Mouse (Mus musculus): Measurements from ENCODE around the gene Fam131c. TPM values are rescaled to one million over a fixed set of nuclear protein-coding genes. Genes with fewer than 3 reads are reported as not detected.

Fam131c gene
- polyA plus RNA-seq, 1 experiment from 2014 or later: 0.43 TPM

GRCm38 (mm10) chr4:141357811-141358210, 10.2 kb upstream of the Fam131c start:
- ATAC-seq (ENCODE audit: insufficient number of reproducible peaks, insufficient read depth, low FRiP score, low TSS enrichment, low read depth): no peak
- Histone ChIP-seq H3K36me3 (no peaks in the 10 kb centered on the region), H3K4me2 (no peak overlapping the region), H3K27me3 (peaks cover 3% of the 10 kb centered on the region; the same call in 1 of the 2 replicates), H3K4me1 (replicated peaks) (peaks cover 17% of the 10 kb centered on the region), H3K27ac (no peak overlapping the region), H3K9ac (replicated peaks) (no peak overlapping the region), H3K4me3 (replicated peaks) (no peak overlapping the region), H3K9me3 (no peaks in the 10 kb centered on the region)

DNA sequence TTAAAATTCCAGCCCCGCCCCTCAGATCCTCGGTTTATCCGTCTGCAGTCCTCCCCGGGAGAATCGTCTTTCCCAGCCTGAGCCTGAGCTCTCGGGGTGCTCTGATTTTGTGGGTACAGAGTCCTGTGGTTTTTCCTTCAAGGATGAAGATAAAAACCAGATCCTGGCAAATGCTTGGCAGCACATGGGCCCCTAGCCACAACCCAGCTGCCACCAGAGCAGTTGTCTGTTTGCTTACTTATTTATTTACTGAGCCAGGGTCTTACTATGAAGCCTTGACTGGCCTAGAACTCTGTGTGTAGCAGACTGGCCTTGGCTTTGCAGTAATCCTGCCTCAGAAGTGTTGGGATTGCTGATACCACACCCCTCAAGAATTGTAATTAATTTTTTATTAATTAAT, 8.8 kb upstream of the Fam131c start:
- Histone ChIP-seq H3K4me3 (replicated peaks) (no peak overlapping the region), H3K4me2 (no peak overlapping the region), H3K36me3 (no peaks in the 10 kb centered on the region), H3K27ac (no peak overlapping the region), H3K4me1 (replicated peaks) (peaks cover 17% of the 10 kb centered on the region; the same call in 1 of the 2 replicates), H3K9ac (replicated peaks) (no peak overlapping the region), H3K9me3 (no peaks in the 10 kb centered on the region), H3K27me3 (peaks cover 12% of the 10 kb centered on the region)
- WGBS: 84% methylated on average over 6 of the region's 6 CpGs
- no peak for ATAC-seq (ENCODE audit: insufficient number of reproducible peaks, insufficient read depth, low FRiP score, low TSS enrichment, low read depth)

DNA sequence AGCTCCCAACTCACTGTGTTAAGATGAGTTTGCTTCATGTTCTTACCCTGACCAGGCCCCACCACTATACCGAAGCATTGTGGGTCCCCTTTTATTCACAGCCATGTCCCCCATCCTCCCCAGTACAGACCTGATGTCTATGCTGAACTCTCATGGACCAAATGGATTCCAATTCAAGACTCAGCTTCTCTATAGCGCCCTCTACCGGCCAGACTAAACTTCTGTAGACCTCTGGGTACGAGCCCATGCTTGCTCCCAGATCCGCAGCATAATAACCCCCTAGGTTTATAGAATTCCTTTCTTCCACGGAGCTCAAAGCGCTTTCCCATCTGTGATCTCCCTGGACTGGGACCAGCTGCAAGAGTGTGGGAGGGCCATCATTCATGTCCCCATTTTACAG, 7.2 kb upstream of the Fam131c start:
- Histone ChIP-seq H3K4me1 (replicated peaks) (peaks cover 17% of the 10 kb centered on the region; the same call in 1 of the 2 replicates), H3K4me2 (no peak overlapping the region), H3K4me3 (replicated peaks) (no peak overlapping the region), H3K9me3 (no peaks in the 10 kb centered on the region), H3K36me3 (no peaks in the 10 kb centered on the region), H3K27ac (no peak overlapping the region), H3K27me3 (peaks cover 28% of the 10 kb centered on the region), H3K9ac (replicated peaks) (no peak overlapping the region)
- WGBS: 27% methylated on average over 7 of the region's 7 CpGs
- ATAC-seq (ENCODE audit: insufficient number of reproducible peaks, insufficient read depth, low FRiP score, low TSS enrichment, low read depth): no peak

GRCm38 (mm10) chr4:141362937-141363548, 5.0 kb upstream of the Fam131c start:
- Histone ChIP-seq H3K4me1 (replicated peaks) (peaks cover 21% of the 10 kb centered on the region; the same call in 1 of the 2 replicates), H3K9ac (replicated peaks) (no peak overlapping the region), H3K36me3 (no peaks in the 10 kb centered on the region), H3K27ac (no peak overlapping the region), H3K9me3 (no peaks in the 10 kb centered on the region), H3K27me3 (peaks cover 50% of the 10 kb centered on the region), H3K4me2 (no peak overlapping the region), H3K4me3 (replicated peaks) (no peak overlapping the region)
- no peak; the same call in 1 of the 2 replicates for ATAC-seq (ENCODE audit: insufficient number of reproducible peaks, insufficient read depth, low FRiP score, low TSS enrichment, low read depth)
- WGBS: 28% methylated on average over 11 of the region's 11 CpGs

DNA sequence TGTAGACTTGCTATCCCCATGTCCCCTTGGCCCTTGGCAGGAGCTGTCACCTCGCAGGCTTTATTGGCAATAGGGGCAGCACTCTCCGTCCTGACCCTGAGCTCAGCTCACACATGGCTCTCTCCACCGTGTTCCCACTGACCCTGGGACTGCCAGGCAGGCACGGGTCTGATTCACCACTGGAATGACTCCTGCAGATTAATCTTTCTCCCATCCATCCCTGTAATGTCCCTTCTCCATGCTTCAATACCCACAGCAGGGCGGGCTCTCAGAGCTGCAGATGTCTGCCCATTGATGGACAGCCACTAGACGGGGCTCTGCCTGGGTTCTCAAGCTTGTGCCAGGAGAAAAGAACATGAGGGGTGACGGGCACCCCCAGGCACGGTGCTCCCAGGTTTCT, 2.9 kb upstream of the Fam131c start:
- Histone ChIP-seq H3K27ac (no peak overlapping the region), H3K4me3 (replicated peaks) (no peak overlapping the region), H3K27me3 (peaks cover 70% of the 10 kb centered on the region), H3K4me2 (no peak overlapping the region), H3K9ac (replicated peaks) (no peak overlapping the region), H3K36me3 (no peaks in the 10 kb centered on the region), H3K4me1 (replicated peaks) (peaks cover 15% of the 10 kb centered on the region), H3K9me3 (no peaks in the 10 kb centered on the region)
- no peak for ATAC-seq (ENCODE audit: insufficient number of reproducible peaks, insufficient read depth, low FRiP score, low TSS enrichment, low read depth)
- 56% methylated on average over 8 of the region's 8 CpGs for WGBS

DNA sequence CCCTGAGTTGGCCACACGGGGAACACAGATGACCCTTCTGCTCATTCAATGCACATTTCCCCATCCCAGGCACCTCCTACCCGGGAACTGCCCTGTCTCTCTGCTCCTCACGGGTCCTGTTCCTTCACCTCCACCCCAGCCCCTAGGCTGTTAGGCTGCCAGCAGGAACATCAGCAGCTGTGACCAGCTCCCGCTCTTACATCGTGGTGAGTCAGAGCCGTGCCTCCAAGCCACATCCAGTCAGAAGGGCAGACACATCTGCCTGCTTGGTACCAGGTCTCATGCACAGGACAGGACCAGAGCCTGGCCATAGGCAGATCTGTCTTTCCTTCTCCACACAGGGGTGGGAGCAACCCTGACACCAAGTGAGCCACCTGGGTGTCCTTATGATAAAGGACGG, 2.1 kb upstream of the Fam131c start:
- Histone ChIP-seq H3K9me3 (no peaks in the 10 kb centered on the region), H3K27me3 (peaks cover 76% of the 10 kb centered on the region), H3K4me3 (replicated peaks) (no peak overlapping the region), H3K4me2 (no peak overlapping the region), H3K27ac (no peak overlapping the region), H3K4me1 (replicated peaks) (peaks cover 15% of the 10 kb centered on the region), H3K36me3 (no peaks in the 10 kb centered on the region), H3K9ac (replicated peaks) (no peak overlapping the region)
- ATAC-seq (ENCODE audit: insufficient number of reproducible peaks, insufficient read depth, low FRiP score, low TSS enrichment, low read depth): no peak
- WGBS: 43% methylated on average over 7 of the region's 7 CpGs

DNA sequence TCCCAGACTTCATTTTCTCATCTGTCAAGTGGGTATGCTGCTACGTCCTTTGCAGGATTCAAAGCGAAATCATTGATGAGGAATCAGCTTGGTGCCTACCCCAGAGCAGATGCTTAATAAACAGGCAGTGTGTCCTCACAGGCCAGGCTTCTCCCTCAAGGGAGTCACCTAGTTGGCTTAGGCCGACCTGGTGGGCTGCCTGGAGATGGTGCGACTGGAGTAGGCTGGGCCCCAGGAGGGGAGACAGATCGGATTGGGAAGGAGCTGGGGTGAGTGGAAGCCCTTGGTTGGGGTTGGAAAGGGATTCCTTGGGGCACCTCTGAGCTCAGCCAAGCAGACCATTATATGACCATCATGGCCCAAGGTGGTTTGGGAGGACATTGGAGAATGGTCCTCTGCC, 4.4 kb downstream of the Fam131c start:
- no peak for ATAC-seq (ENCODE audit: insufficient number of reproducible peaks, insufficient read depth, low FRiP score, low TSS enrichment, low read depth)
- no peak overlapping the region for H3K4me3 ChIP-seq (replicated peaks)
- no peak overlapping the region for H3K9ac ChIP-seq (replicated peaks)
- peaks cover 32% of the 10 kb centered on the region for H3K27me3 ChIP-seq
- H3K9me3 ChIP-seq: no peaks in the 10 kb centered on the region
- H3K36me3 ChIP-seq: no peaks in the 10 kb centered on the region
- peaks cover 11% of the 10 kb centered on the region for H3K4me1 ChIP-seq (replicated peaks)
- H3K27ac ChIP-seq: no peak overlapping the region
- no peak overlapping the region for H3K4me2 ChIP-seq
- 88% methylated on average over 5 of the region's 5 CpGs for WGBS

GRCm38 (mm10) chr4:141379674-141380073, 11.7 kb downstream of the Fam131c start:
- Histone ChIP-seq H3K9ac (replicated peaks) (0 out of 2 replicates have a peak overlapping the region, but pooled peaks have one; percentile 18), H3K4me3 (replicated peaks) (no peak overlapping the region), H3K36me3 (no peaks in the 10 kb centered on the region), H3K27me3 (peaks cover 52% of the 10 kb centered on the region), H3K4me2 (no peak overlapping the region), H3K4me1 (replicated peaks) (peaks cover 19% of the 10 kb centered on the region), H3K27ac (no peak overlapping the region), H3K9me3 (no peaks in the 10 kb centered on the region)
- ATAC-seq (ENCODE audit: insufficient number of reproducible peaks, insufficient read depth, low FRiP score, low TSS enrichment, low read depth): no peak
- WGBS: 68% methylated on average over 8 of the region's 8 CpGs

DNA sequence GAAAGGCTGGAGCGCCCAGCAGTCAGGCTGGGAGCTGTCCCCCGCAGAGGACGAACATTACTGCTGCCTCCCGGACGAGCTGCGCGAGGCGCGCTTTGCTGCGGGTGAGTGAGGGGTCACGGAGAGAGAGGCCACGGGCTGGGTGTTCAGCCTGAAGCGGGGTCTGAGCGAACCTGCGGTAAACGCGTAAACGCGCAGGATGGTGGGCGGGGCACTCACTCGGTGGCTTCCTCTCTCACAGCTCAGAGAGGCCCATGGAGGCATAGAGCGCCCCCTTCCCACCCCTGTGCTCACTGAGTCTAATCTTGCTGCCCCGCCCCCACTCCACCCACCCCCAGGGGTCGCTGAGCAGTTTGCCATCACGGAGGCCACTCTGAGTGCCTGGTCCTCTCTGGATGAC, 14.4 kb downstream of the Fam131c start:
- H3K9me3 ChIP-seq: no peaks in the 10 kb centered on the region
- H3K4me1 ChIP-seq (replicated peaks): peaks cover 24% of the 10 kb centered on the region
- 2% methylated on average over 23 of the region's 25 CpGs for WGBS
- no peak overlapping the region for H3K27ac ChIP-seq
- peak overlapping the region; percentile 39 for H3K4me3 ChIP-seq (replicated peaks)
- H3K36me3 ChIP-seq: no peaks in the 10 kb centered on the region
- H3K27me3 ChIP-seq: peaks cover 58% of the 10 kb centered on the region
- ATAC-seq (ENCODE audit: insufficient number of reproducible peaks, insufficient read depth, low FRiP score, low TSS enrichment, low read depth): peak; percentile 24; the same call in 1 of the 2 replicates
- peak overlapping the region; percentile 50 for H3K9ac ChIP-seq (replicated peaks)
- H3K4me2 ChIP-seq: peak overlapping the region; percentile 63

DNA sequence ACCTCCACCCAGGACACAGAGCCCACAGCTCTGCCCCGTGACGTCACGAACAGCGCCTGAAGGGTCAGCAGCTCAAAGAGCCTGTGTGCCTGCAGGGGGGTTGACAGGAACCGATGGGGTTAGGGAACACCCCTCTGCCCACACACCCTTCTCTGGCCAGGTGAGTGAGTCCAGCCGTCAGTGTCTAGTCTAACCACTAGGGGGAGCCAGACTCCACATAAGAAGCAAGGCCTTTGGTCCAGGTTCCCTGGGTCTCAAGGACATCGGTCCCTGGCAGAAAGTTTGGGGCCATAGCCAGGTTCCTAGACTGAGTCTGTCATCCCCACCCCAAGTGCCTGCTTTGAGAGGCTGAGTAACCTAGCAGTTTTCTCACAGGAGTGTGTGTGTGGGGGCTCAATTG, 17.3 kb downstream of the Fam131c start:
- Histone ChIP-seq H3K27me3 (peaks cover 50% of the 10 kb centered on the region), H3K4me2 (peak overlapping the region; percentile 40)
- WGBS: 0% methylated on average over 7 of the region's 7 CpGs

GRCm38 (mm10) chr4:141386150-141386549, 18.1 kb downstream of the Fam131c start:
- Histone ChIP-seq H3K4me3 (replicated peaks) (no peak overlapping the region), H3K36me3 (no peaks in the 10 kb centered on the region), H3K9me3 (no peaks in the 10 kb centered on the region), H3K27ac (no peak overlapping the region), H3K27me3 (peaks cover 41% of the 10 kb centered on the region), H3K4me1 (replicated peaks) (peaks cover 24% of the 10 kb centered on the region), H3K4me2 (no peak overlapping the region), H3K9ac (replicated peaks) (no peak overlapping the region)
- 66% methylated on average over 7 of the region's 7 CpGs for WGBS
- no peak for ATAC-seq (ENCODE audit: insufficient number of reproducible peaks, insufficient read depth, low FRiP score, low TSS enrichment, low read depth)

More for the DNA sequence above, 17.3 kb downstream of the Fam131c start:
- no peak overlapping the region for H3K4me3 ChIP-seq (replicated peaks)
- H3K9me3 ChIP-seq: no peaks in the 10 kb centered on the region
- H3K36me3 ChIP-seq: no peaks in the 10 kb centered on the region
- no peak overlapping the region for H3K27ac ChIP-seq
- no peak overlapping the region for H3K9ac ChIP-seq (replicated peaks)
- no peak for ATAC-seq (ENCODE audit: insufficient number of reproducible peaks, insufficient read depth, low FRiP score, low TSS enrichment, low read depth)
- peaks cover 24% of the 10 kb centered on the region for H3K4me1 ChIP-seq (replicated peaks)

All from limb, embryonic 12.5 days (tissue).